Mouse (Mus musculus) bone marrow, adult 2 months (tissue): ENCODE measurements around the gene Fkbp4. TPM values are rescaled to one million over a fixed set of nuclear protein-coding genes. Genes with fewer than 3 reads are reported as not detected.

Source experiments
- H3K27ac ChIP-seq: fragments of 200-500 bp; 2 replicates; pipeline ENCODE4 v1.5.1; 2012; ENCODE audit warnings: low read depth, mild to moderate bottlenecking, control low read depth, inconsistent platforms, low read length; ENCODE audit not compliant: control insufficient read depth, poor library complexity, insufficient read depth
- H3K4me1 ChIP-seq: fragments of 200-500 bp; 2 replicates; pipeline ENCODE4 v1.6.1; 2011; ENCODE audit warnings: low read length; ENCODE audit not compliant: control insufficient read depth, insufficient read depth
- H3K4me3 ChIP-seq: fragments of 200-500 bp; replicated peaks from 2 replicates; pipeline ENCODE3; 2011; ENCODE audit warnings: mild to moderate bottlenecking, low read depth, low read length, control low read depth; ENCODE audit not compliant: control insufficient read depth
- CTCF ChIP-seq: fragments of 200-500 bp; IDR thresholded peaks from 2 replicates; pipeline ENCODE4 v1.5.1; 2011; ENCODE audit warnings: low read length, control low read depth; ENCODE audit not compliant: control insufficient read depth, insufficient read depth
- POLR2A ChIP-seq: fragments of 200-500 bp; IDR thresholded peaks from 2 replicates; pipeline ENCODE4 v1.6.1; 2011; ENCODE audit warnings: low read depth, mild to moderate bottlenecking, control low read depth, low read length, borderline replicate concordance; ENCODE audit not compliant: control insufficient read depth
- WGBS: fragments of 180-500 bp; shearing (Covaris S2); methylation state at CpG from one replicate; pipeline ENCODE4 v1.1.7; 2018; 5-methylcytosine and 5-hydroxymethylcytosine counted together
- polyA plus RNA-seq: library from polyadenylated mRNA; stranded (reverse); fragments of >200 nt; gene quantifications from 2 replicates; pipeline ENCODE4 v1.2.4, GENCODE M21; 2011; ENCODE audit warnings: low replicate concordance; ENCODE audit not compliant: missing spikeins, insufficient read depth, insufficient read length

Fkbp4 gene
- polyA plus RNA-seq, 1 experiment: 77.3 TPM

DNA sequence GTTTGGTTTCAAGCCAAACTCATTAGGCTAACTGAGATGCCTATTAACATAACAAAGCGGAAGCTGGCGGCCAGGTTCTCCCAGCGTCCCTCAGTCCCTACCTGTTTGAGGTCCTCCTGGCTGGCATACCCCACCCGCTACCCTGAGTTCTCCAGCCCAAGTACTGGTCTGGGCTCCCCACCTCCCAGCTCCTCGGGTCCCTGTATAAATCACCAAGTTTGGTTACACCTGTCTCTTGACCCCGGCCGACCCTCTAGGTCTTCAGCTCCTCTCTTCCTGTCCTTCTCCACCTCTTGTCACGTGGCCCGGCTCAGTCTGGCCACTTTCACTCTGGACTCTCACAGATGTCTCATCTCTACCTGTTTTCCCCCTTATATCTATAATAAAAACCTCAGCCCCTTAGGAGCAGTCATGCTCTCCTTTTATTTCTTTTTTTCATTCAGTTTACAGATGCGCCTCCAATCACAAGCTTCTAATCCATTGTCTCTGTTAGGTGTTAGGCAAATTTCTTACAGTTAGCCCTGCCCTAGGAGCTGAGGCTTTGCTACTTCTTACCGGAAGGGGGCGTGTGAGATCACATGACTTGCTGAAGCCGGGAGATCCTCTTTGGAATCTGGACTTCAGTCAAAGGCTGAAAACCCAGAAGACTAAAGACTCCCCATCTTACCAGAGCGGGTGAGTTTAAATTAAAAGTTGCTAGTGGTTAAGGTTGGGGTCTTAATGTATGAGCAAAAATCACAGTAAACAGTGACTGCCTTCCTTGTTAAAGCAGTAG, 7.5 kb upstream of the Fkbp4 start:
- no peak overlapping the region for H3K27ac ChIP-seq
- 22% methylated on average over 14 of the region's 14 CpGs for WGBS
- no peak for TF ChIP-seq POLR2A
- peak; percentile 60 for TF ChIP-seq CTCF
- H3K4me1 ChIP-seq: no peaks in the 10 kb centered on the region; the same call in 1 of the 2 replicates
- no peak overlapping the region for H3K4me3 ChIP-seq

DNA sequence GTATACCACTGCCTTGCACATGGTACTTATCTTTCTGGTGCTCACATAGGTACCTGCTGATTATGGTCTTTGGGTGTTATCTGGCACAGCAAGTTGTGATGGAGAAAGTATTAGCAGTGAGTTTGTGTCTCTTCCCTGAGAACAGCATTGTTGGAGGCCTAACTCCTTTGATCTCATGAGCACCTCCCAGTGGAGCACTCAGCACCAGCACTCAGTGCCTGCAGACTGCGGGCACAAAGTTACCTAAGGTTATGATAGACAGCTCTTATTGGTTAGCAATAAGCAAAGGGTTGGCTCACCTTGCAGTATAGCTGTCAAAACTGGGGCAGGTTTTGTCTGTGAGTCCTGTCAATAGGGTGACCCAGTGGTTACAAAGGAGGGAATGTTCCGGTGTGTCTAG, 1.8 kb upstream of the Fkbp4 start:
- H3K27ac ChIP-seq: no peak overlapping the region
- H3K4me3 ChIP-seq: no peak overlapping the region
- WGBS: 80% methylated on average over 2 of the region's 2 CpGs
- TF ChIP-seq POLR2A (no peak), CTCF (no peak)
- H3K4me1 ChIP-seq: peaks cover 2% of the 10 kb centered on the region

DNA sequence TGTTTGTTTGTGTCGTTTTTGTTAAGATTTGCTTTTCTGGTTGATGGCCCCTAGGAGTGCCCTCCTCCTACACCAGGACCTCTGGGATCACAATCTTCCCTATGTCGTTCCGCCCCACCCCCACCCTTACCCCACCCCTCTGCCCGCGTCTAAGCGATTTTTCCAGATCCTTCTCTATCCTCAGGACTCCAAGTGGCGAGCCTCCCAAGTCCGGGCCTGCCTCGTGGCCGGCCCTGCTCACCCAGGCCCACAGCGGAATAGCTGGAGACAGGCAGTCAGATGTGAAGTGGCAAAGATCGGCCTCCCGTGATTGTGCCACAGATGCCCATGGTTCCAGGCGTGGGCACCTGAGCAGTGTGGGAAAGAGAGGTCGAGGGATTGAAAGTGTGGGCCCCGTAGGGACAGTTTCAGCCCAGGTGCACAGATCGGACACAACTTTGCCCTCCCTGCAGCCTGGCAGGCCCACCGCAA, 429 bp upstream of the Fkbp4 start:
- TF ChIP-seq POLR2A (no peak), CTCF (no peak)
- Histone ChIP-seq H3K27ac (no peak overlapping the region; the same call in 1 of the 2 replicates), H3K4me3 (peak overlapping the region; percentile 61), H3K4me1 (peaks cover 2% of the 10 kb centered on the region)
- 13% methylated on average over 18 of the region's 18 CpGs for WGBS

DNA sequence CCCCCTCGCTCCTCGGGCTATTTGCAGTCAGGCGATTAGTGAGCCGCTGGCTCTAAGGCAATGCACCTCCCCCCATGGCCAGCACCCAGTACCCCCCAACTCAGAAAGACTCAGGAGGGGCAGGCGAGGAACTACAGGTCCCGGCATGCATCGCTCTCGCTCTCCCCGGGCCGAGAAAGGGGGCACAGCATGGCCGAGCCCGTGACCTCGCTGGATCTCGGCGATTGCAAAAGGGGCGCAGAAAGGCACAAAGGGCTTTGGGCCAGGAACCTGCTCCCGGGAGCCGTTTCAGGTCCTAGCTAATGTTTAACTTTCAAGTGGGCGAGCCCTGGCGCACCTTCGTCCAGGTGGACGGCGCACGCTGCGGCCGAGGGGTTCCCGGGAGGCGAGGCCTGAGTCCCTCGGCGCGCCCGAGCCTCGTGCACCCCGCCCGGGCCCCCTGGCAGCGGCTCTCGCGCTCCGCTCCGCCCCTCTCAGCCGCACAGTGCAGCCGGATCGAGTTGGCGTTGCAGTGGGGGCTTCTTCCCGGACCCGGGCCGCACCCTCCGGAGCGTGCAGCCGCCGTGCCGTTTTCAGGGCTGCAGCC, 653 bp downstream of the Fkbp4 start:
- H3K27ac ChIP-seq: peak overlapping the region; percentile 82
- under 1% methylated on average over 52 of the region's 52 CpGs for WGBS
- peak overlapping the region; percentile 85 for H3K4me3 ChIP-seq
- peak; percentile 55; the same call in 1 of the 2 replicates for TF ChIP-seq POLR2A
- TF ChIP-seq CTCF: no peak
- H3K4me1 ChIP-seq: peaks cover 2% of the 10 kb centered on the region

DNA sequence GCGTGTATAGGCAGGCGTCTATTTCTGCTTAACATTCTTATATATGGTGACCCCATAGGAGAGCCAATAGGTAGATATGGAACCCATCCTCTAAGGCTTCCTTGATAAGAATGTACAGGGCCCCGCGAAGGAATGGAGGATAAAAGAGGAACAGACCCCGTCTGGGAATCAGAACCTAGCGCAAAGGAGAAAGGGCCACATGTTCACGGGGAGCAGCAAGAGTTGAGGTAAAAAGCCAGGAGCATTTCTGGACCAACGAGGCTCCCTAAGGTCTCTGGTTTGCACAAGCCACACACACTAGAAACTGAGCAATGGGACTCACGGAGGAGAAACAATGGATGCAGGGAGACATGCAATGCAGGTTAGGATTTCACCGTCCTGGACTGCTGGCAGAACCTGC, 1.2 kb downstream of the Fkbp4 start:
- peaks cover 2% of the 10 kb centered on the region for H3K4me1 ChIP-seq
- TF ChIP-seq POLR2A (no peak), CTCF (no peak)
- no peak overlapping the region; the same call in 1 of the 2 replicates for H3K27ac ChIP-seq
- H3K4me3 ChIP-seq: peak overlapping the region; percentile 85
- WGBS: 6% methylated on average over 10 of the region's 10 CpGs

DNA sequence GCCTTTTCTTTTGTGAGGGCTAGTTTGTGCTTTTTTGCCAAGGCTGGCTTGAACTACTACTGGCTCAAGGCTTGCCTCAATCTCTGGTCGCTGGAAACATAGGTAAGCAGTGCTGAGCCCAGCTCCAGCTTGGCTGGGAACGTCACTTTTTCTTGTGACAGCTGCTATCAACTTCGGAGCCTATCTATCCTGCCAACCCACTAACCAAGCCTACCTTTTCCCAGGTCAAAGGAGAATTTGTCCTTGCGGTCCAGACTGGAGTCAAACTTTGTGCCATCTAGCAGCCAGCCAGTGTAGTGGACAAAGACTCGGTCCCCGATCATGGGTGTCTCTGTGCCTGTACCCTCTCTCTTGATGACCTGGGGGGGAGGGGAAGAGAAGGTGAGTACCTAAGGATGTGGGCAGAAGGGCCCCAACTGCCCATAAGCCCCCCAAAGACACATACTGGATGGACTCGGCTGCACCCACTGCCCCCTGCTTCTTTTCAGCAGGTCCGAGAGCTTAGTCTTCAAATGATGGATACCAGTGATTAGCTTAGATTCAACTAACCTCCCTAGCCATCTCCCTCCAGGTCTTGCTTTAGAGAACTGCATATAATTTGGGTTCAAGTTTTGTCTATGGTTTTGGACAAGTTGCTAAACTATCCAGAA, 2.0 kb downstream of the Fkbp4 start:
- Histone ChIP-seq H3K4me3 (no peak overlapping the region), H3K4me1 (peaks cover 2% of the 10 kb centered on the region), H3K27ac (no peak overlapping the region)
- TF ChIP-seq CTCF (no peak), POLR2A (no peak)
- 82% methylated on average over 8 of the region's 8 CpGs for WGBS

DNA sequence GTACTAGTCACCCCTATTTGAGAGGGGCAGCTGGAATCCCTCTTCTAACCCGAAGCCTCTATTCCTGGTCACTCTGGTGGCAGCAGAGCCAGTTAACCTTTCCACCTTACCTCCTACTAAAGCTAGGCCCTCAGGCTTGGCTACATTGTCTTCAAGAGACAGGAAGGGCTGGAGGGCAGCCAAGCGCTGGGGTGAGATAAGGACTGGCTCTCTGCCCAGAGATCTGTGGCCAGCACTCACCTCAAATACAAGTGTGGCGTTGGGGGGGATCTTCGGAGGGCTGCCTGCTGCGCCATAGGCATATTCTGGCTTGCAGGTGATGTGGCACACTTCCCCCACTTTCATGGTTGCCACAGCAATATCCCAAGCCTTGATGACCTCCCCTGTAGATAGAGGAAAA, 3.0 kb downstream of the Fkbp4 start:
- WGBS: 32% methylated on average over 5 of the region's 5 CpGs
- no peak overlapping the region for H3K27ac ChIP-seq
- peaks cover 2% of the 10 kb centered on the region; the same call in 1 of the 2 replicates for H3K4me1 ChIP-seq
- TF ChIP-seq POLR2A (no peak), CTCF (no peak)
- no peak overlapping the region for H3K4me3 ChIP-seq

DNA sequence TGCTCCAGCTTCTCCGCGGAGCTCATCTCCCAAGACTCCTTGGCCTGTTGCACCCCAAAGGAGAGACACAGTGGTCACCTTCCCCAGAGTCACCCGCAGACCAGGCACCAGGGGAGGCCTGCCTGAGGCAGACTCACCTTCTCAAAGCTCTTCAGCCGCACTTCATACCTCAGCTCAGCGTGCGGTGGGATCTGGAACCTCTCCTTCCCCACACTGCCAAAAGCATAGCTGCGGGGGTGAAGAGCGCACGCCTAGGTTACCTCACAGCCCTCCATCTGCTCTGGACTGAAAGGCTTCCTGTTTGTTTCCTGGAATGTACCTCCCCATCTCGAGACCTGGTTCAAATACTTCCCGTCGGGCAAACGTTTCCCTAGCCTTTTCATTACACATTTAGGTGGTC, 4.9 kb downstream of the Fkbp4 start:
- Histone ChIP-seq H3K4me1 (no peaks in the 10 kb centered on the region), H3K27ac (no peak overlapping the region), H3K4me3 (no peak overlapping the region)
- TF ChIP-seq CTCF (no peak), POLR2A (no peak)
- WGBS: 88% methylated on average over 13 of the region's 13 CpGs
